Mouse (Mus musculus): Measurements from ENCODE around the gene Prr7. TPM values are rescaled to one million over a fixed set of nuclear protein-coding genes. Genes with fewer than 3 reads are reported as not detected.
"Not testable (repeated sequence)": the region's sequence is repeated elsewhere in the genome, so short reads cannot be mapped to it uniquely, and the experiment has no call there.

Prr7 gene
- total RNA-seq (2015; ENCODE audit: low replicate concordance) (not detected in 2 replicates), total RNA-seq (2017; ENCODE audit: low replicate concordance) (not detected in 2 replicates)

DNA sequence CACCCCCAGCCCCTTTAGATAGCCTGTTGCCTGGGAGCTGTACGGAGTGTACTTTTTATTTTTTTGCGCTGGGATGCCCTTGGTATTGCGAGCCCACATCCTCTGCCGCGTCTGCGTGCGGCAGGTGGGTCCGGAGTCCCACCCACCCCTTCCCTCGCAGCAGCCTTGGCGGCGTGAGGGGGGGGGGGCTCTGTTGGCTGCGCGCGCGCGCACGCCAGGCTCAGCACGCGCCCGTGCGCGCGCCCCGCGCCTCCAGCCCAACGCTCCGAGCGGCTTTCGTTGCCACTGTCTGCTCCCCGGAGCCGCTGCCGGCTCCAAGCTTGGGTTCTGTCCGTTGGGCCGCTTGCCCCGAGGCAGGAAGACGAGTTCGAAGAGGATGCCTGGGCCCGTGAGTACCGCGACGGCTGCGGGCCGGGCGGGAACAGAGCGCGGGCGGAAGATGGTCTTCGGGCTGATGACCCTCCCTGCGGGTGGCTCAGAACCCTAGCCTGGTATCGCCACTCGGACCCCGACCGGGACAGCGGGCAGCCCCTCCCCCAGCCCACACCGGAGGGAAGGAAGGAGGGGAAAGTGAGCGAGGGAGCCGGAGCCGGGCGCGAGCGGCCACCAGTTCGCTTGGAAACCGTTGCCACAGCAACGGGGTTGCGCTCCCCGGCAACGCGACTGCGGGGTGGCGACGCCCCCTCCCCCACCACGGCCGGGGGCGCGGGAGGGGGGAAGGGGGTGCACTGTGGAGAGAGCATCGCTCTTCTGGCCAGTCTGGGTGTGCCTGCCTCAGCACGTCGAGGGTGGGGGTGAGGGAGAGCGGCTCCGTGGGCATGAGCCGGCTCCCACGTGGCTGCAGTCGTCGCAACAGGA, at the start of gene Prr7:
Gene Prr7, plus strand, starts transcription at position 241 of the 858 bp plus-strand sequence.
- no peak for ATAC-seq (replicated peaks; ENCODE audit: low FRiP score, poor library complexity, severe bottlenecking)

DNA sequence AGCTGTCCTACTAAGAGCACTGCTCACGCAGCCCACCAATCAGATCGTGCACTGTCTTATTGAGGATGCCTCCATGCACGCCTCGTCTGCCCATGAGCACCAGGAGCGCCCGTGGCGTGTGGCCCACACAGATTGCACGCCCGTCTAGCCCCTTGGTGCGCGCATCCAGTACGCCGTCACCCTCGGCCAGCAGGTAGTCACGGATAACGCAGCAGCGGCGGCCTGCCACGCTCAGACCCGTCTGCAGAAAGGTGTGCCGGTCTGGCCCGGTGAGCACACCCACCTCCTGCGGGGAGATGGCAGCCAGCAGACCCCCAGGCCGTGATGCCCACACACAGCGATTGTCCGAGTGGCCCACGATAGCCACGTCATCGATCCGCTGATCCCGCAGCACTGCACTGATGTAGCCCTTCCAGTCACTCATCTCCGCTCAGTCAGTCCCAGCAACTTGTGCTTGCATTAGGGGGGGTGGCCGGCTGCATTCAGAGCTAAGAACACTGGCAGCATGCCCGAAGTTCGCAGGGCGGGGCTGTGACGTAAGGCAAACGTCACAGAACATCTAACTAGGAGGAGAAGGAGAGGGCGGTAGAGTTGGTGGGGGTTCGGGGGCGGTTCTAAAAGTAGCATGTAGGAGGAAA, 49.2 kb upstream of the Prr7 start, which contains the start of gene Pfn3:
Gene Pfn3, minus strand, starts transcription at position 490 of the 638 bp plus-strand sequence.
- no peak for ATAC-seq (replicated peaks; ENCODE audit: low FRiP score, poor library complexity, severe bottlenecking)

DNA sequence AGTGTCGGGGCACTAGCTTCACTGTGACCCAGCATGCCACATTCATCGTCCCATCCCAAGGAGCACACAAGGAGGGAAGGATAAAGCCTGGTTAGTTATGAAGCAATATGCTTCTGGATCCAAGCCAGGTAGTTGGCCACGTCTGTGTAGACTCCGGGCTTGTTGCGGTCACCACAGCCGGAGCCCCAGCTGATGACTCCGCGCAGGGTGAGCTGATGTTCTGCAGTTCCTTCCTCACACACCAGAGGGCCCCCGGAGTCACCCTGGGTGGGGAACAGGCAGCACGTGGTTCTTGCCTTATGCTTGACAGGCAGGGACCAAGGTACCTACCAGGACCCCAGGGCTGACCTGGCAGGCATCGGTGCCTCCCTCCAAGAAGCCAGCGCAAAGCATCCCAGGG, 46.1 kb upstream of the Prr7 start:
- peak; percentile 83 for ATAC-seq (replicated peaks; ENCODE audit: low FRiP score, poor library complexity, severe bottlenecking)

DNA sequence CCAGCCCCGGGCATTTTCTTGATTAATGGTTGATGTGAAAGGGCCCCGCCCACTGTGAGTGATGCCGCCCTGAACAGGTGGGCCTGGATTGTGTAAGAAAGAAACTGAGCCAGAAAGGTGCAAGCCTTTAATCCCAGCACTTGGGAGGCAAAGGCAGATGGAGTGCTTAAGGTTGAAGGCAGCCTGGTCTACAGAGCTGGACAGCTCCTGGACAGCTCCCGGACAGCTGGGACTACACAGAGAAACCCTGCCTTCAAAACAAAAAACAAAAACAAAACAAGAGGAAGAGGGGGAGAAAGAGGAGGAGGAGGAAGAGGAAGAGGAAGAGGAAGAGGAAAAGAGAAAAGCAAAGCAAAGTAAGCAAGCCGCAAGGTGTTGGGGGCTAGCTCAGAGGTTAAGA, 44.9 kb upstream of the Prr7 start:
- no peak for ATAC-seq (replicated peaks; ENCODE audit: low FRiP score, poor library complexity, severe bottlenecking)

DNA sequence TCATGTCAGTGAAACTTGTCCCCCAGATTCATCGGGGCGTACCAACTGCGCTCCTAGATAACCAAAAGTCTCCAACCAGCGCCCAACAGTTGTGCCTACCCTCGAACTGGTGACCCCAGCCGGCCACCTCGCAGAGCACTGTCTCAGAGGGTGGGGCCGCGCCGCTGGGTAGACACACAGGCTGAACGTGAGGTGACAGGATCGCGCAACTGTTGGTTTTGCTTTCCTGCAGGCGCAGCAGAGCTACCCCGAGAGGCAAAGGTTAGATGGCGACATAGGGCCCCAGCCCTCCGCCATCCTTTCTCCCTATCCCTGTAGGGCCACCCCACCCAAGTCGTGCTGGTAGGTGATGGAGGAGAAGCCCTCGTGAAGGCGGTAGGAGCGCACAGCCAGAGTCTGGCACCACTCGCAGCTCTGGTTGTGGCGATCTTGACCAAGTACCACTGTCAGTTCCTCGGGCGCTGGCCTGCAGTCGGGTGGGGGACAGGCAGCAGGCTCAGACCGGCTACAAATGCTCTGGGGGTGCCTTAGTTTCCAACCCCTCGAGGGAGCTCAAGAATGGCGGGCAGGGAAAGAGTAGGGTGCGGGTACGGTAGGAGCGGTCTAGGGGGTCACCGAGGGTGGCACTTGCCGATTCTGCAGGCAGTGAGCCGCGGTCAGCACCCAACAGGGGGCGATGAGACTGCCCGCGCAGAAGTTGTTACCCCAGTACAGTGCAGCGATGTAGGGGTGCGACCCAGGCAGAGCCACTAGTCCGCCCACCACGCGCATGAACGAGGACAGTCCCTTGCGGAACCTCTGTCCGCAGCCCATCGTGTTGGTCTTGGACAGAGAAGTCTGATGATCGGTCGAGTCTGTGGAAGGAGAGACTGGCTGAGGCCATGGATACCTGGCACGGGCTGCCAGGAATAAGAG, 43.8 kb upstream of the Prr7 start:
- 0 out of 2 replicates have a peak, but pooled peaks have one; percentile 15 for ATAC-seq (replicated peaks; ENCODE audit: low FRiP score, poor library complexity, severe bottlenecking)

DNA sequence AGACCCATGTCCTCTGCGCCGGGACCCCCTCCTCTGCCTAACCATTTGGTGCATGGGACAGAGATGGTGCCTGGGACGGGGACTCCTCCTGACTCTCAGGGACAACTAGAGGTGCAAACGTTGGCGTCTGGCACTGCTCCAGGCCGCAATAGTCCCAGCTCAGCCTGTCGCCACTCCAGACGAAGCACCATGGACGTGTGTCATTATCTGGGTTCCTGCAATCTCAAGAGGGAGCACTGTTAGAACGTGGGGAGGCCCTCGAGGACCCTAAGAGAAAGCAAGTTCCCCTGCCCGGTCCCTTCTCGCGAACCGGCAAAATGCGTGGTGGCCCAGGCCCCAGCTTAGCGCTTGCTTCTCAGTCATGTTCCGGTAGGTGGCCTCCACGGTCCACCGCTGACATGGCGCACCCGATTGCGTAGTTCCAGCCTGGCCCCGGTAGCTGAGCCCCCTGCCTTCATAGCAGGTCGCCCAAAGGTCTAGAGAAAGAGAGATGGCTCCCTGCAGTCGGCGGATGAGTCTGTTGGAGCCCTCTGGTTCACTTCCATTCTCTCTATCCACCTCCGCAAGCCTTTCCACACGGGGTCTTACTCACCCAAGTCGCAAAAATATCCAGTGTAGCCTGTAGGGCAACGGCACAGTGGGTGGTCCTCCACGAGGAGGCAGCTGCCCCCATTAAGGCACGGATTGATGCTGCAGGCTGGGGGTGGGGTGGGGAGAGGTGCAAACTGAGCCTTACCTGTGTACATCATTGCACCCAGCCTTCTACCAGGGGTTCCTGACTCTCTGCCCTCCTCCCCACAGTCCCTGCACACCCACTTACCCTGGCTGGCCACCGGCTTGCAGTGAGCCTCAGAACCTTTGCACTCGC, 42.9 kb upstream of the Prr7 start:
- no peak for ATAC-seq (replicated peaks; ENCODE audit: low FRiP score, poor library complexity, severe bottlenecking)

DNA sequence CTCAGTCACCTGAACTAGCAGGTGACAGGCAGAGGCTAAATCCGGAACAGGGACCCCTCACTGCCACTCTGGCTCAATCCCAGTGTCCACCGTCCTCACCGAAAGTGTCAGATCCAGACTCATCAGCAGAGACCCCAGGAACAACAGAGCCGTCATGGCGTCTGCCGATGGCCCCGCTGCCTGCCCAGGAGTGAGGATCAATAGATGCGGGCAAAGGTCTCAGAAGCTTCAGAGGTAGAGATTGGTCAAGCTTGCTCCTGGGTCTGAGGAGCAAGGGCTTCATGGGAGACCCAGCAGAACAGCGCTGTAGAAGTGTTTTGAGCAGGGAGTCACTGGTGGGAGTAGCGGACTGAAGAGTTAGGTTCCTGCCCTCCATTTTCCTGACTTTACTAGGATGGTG, 37.5 kb upstream of the Prr7 start, which contains the start of gene F12:
Gene F12, minus strand, starts transcription at position 181 of the 400 bp plus-strand sequence.
- 0 out of 2 replicates have a peak, but pooled peaks have one; percentile 15 for ATAC-seq (replicated peaks; ENCODE audit: low FRiP score, poor library complexity, severe bottlenecking)

DNA sequence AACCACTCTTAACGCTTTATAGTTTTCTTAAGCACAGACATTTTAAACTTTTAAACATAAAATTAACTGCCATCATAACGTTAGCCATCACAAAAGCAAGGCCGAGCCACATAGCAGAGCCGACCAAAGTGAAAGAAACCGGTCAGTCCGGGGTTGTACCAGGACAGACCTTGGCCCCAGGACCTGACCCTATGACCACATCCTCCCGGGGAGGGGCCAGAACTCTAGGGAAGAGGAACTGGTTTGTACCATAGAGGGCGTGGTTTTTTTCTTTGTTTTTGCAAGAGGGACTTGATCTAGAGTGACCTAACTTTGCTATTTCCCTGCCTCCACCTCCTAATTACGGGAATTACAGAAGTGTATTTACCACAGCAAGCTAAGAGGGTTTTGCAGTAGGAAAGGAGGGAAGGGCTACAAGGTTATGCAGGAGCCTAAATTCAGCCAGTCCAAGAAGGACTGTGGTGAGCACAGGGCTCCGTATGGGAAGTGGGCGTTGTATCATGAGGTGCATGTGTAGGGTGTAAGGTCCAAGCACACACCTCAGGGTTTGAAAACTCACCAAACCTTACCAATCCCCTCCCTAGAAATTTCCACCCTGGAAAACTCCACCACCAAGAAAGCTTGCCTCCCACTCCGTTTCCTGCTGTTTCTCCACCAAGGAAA, 34.7 kb upstream of the Prr7 start:
- ATAC-seq (replicated peaks; ENCODE audit: low FRiP score, poor library complexity, severe bottlenecking): no peak

DNA sequence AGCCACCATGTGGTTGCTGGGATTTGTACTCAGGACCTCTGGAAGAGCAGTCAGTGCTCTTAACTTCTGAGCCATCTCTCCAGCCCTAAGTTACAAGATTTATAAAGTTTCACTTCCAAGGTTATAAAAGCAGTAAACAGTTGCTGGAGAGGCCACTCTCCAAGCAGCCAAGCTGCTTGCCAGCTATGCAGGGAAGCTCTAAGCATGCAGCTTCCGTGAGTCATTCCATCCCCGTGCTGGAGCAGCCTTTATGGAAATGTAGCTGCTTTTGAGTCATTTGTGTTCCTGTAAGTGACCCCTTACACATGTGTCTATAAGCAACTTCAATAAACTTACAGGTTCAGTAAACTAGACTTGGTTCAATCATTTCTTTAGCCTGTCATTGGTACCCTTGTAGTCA, 33.5 kb upstream of the Prr7 start:
- no peak for ATAC-seq (replicated peaks; ENCODE audit: low FRiP score, poor library complexity, severe bottlenecking)

DNA sequence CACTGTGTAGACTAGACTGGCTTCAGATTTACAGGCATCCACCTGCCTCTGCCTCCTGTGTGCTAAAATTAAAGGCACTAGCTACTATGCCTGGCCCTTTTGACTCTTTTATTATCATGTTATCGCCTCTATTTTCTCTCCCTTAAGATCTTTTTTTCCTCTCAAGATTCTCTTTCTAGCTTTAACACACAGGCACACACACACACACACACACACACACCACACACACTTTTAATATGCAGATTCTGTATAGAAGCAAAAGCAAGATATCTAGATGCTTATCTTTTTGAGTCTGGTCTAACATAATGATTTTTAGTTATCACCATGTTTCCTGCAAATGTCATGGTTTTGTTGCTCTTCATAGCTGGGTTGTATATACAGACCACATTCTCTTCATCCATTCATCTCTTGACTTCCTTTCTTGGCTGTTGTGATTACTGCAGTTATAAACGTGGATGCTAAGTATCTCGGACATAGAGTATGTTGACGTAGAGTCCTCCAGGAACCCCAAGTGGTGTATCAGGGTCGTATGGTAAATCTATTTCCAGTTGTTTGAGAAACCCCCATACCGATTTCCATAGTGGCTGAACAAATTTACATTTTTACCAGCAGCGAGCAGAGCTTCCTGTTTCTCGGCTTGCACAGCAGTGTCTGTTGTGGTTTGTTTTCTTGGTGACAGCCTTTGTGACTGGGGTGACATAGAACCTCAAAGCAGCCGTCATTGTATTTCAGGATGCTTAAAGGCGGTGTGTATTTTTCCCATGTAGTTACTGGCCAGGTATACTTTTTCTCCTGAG, 32.0 kb upstream of the Prr7 start:
- ATAC-seq (replicated peaks; ENCODE audit: low FRiP score, poor library complexity, severe bottlenecking): no peak

DNA sequence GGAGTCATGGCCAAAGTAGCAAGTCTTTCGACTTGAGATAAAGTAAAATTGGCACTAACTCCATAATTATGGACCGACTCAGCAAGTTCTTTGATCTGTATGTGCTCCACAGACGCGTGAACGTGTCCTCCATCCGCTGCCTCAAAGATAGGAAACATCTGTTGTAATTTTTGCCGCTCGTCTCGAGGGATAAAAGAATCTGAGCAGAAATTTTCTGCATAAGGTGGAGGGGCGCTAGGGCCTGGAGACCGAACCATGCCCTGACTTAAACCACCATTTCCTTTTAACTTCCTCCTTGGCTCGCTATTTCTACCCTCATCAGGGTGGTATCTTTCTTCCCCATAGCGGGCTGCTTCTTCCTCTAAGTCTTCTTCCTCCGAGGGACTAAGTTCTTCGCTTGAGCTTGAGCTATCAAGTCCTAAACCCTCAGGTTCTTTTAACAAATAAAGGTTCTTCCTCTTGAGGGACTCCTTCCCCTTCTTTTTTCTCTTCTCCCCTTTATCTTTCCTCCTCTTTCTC, 26.9 kb upstream of the Prr7 start:
- not testable (repeated sequence) for ATAC-seq (replicated peaks; ENCODE audit: low FRiP score, poor library complexity, severe bottlenecking)

DNA sequence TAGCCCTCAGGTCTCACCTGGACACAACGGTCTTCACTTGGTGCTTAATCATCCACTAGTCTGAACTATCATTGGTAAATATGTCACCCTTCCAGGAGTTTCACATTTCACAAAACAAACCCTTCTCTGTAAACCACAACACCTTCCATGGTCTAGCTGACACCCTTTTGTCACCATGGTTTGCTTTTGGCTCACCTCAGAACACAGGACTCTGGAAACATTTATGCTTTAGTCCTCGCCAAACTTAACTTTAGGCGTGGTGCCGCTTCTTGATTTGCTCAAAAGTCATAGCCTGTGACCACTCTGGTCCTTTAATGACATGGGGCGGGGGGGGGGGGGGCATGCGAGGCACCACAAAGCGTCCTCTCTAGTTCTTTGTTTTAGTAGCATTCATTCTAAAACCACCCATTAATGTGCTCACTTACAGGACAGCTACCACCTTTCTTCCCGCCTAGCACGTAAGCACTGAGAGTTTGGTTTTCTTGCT, 20.2 kb upstream of the Prr7 start:
- ATAC-seq (replicated peaks; ENCODE audit: low FRiP score, poor library complexity, severe bottlenecking): no peak

DNA sequence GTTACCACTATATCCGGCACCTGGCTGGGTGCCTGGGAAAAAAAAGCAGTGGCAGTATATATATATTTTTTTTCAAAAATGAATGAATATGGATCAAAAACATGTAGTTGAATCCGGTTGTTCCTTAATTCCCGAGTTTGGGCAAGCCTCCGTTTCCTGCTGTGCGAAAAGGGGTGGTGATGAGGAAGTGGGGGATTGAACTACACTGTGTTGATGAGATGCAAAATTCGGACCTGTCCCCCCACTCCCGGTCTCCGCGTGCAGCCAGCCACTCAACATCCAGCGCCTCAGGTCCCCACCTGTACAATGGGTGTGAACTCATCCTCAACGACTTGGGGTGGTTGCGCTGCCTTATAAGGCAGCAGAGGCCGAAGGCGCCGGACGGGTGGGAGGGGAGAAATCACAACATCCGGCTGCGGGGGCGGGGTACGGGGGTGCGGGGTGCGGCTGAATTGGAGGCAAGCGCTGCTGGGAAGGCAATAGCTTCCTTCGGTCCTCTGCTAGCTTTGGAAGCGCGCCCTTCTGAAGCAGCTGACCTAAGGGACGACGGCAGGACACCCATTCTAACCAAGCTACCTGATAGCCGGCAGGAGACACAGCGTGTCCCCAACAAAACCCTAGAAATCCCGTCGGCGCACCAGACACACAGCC, 19.7 kb upstream of the Prr7 start:
- peak; percentile 24 for ATAC-seq (replicated peaks; ENCODE audit: low FRiP score, poor library complexity, severe bottlenecking)

DNA sequence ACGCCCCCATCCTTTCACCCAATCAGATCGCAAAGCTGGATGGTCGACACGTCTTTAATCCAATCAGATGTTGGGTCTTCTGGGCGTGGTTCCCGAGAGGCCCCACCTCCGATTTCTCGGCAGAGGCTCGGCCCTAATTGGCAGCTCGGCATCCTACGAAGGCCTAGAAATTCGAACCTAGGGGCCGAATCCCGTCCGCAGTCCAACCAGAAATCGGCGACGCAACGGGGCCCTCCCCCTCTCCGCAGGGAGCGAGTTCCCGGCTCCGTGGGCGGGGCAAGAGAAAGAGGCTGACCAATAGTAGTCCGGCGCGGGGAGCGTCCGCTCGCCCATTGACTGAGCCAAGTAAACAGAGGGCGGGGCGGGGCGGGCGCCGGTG, 19.1 kb upstream of the Prr7 start, which contains the start of gene Grk6:
Gene Grk6, plus strand, starts transcription at position 136 of the 379 bp plus-strand sequence.
- ATAC-seq (replicated peaks; ENCODE audit: low FRiP score, poor library complexity, severe bottlenecking): peak; percentile 86

DNA sequence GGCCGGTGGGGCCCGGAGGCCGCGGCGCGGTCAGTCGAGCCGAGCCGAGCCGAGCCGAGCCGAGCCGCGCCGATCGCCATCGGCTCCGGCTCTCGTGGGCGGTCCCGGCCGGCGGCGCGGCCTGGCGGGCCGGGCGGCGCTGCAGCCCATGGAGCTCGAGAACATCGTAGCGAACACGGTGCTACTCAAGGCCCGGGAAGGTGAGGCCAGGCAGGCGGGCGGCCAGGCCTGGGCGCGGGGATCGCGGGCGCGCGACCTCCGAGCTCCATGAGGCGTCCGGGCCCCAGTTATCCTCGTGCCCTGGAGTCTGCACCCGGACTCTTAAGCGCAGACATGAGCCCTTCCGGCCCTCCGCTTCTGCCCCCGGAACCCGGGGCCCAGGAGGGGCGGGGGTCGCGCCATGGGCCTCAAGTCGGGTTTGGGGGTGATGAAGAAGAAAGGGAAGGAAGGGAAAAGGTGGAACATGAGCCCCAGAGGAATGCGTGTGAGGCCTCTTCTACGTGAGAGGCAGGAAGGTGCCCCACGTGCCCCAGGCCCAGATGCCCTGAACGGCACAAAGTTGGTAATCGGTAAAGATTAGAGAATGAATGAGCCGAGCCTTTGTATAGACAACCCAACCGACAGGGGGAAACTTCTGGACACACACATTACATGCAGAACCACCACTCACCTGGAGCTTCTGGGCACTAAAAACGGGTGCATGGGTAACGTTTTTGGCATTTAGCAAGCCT, 18.5 kb upstream of the Prr7 start:
- ATAC-seq (replicated peaks; ENCODE audit: low FRiP score, poor library complexity, severe bottlenecking): 0 out of 2 replicates have a peak, but pooled peaks have one; percentile 0

DNA sequence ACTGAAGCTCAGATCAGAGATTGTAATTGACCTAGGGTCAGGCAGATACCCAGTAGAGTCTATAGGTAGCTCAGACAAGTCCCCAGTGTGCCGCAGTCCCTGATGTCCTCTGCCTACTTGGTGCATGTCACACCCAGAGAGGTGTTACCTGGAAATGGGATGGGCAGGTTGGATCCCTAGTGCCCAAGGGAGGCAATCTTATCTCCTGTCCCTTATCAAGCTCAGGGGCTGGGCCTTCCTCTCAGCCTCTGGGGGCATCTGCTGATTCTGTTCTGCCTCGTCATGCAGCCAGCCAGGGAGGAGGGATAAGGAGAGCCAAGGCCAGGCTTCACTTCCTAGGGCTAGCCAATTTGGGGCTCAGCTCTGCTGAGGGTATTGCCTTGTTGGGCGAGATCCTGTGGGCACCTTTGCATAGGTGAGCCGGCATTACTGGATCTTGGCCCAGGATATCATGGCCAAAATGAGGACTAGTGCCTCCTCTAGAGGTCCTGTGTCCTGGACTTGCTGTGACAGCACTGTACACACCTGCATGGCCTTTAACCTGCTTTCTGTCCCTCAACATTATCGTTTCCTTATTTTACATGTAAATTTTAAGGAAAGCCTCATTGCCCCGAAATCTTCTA, 17.5 kb upstream of the Prr7 start:
- peak; percentile 66 for ATAC-seq (replicated peaks; ENCODE audit: low FRiP score, poor library complexity, severe bottlenecking)

All from erythroblast, adult 5-6 weeks (primary cell).